Mouse (Mus musculus) erythroid progenitor cell, adult 5-6 weeks (primary cell): ENCODE measurements around the gene Irx1. TPM values are rescaled to one million over a fixed set of nuclear protein-coding genes. Genes with fewer than 3 reads are reported as not detected.

Experiments used
- ATAC-seq: replicated peaks from 2 replicates; pipeline ENCODE4 v1.8.0; 2016; ENCODE audit warnings: moderate number of reproducible peaks, mild to moderate bottlenecking, moderate TSS enrichment, inconsistent platforms; ENCODE audit not compliant: poor library complexity, low FRiP score, severe bottlenecking
- total RNA-seq, 2 experiments: library from RNA; stranded (forward) in 1 of 2; stranded (reverse) in 1 of 2; fragments of 150-400 nt in 1 of 2; fragments of 186-747, 209-891 nt in 1 of 2; gene quantifications; 2 replicates each; pipeline versions ENCODE4 v1.2.3 to v1.2.4; 2015 to 2017; ENCODE audit warnings: low replicate concordance in 2 of 2

The Irx1 gene
- total RNA-seq (2015; ENCODE audit: low replicate concordance) (not detected in 2 replicates), total RNA-seq (2017; ENCODE audit: low replicate concordance) (not detected in 2 replicates)

- no peak for ATAC-seq
These were observed at the start of gene Irx1 for GRCm38 (mm10) chr13:71963356-71964351. Gene Irx1 (minus strand): TSS chr13:71963723.

DNA sequence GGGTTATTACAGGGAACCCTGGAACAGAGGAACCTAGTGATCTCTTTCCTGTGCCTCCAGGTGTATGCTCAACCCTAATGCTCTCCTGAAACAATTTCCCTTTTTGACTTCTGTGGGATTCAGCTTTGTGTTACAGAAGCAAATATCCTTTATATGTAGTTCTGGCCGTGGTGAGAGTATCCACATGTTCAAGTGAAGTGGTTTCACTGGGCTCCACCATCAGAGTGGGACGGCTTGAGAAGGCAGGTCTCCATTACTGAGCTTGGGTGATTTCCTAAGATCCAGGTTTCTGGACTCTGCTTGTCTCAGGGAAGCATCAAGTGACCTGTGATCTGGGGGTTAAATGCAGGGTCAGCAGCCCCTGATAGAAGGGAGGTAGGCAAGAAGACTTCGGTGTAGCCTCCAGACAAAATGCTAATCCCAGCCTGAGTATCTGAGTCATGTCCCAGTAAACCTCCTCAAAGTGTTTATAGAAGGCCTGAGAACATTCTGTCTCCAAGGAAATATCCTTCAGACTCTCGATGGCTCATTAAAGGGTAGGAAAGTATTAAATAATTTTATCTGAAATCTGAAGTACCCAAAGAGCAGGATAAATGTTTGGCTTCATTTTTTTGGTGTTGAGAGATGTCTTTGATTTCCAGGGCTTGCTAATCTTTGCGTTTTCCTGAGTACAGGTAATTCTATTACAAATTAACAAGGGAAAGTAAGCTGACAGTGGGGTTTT lies 16.6 kb upstream of the Irx1 start:
- no peak for ATAC-seq

DNA sequence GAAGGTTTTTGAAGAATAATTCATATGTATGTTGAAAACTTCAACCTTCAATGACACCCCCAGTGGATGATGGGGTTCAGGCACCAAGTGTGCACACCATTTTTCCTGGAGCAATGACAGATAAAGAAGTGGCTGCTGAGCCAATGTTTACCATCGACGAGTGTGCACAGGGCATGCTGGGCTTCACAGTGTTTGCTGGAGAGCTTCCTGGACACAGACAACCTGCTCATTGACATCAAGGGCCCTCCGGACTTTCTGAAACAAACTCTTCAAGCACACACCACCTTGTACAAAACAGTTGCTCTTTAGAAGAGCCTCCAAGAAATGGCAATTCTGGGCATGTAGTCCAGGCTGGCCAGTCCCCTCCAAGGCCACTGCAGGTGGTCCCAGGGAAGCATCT lies 12.2 kb upstream of the Irx1 start:
- no peak for ATAC-seq

GRCm38 (mm10) chr13:71968286-71968685 lies 4.8 kb upstream of the Irx1 start:
- no peak for ATAC-seq

GRCm38 (mm10) chr13:71967341-71968250 lies 4.1 kb upstream of the Irx1 start:
- no peak for ATAC-seq

- no peak for ATAC-seq
These were observed 3.1 kb upstream of the Irx1 start for GRCm38 (mm10) chr13:71966631-71967030.

DNA sequence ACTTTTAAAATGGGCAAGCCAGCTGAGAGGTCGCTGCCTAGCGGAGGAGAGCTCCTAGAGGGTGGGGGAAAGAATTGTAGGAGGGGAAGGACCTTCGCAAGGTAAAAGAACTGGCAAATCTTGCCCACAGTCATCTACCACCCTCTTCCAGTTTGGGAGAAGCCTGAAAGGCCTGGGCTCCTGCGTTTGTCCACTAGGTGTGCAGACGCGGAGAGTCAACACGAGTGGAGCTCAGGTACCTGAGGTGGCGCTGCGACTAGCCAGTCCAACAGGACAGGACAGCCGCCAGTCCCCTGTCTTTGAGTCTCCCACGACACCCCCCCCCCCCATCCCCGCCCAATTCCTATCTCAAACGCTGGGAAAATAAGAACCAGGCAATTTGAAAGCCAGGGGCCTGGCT lies 843 bp upstream of the Irx1 start:
- no peak for ATAC-seq

DNA sequence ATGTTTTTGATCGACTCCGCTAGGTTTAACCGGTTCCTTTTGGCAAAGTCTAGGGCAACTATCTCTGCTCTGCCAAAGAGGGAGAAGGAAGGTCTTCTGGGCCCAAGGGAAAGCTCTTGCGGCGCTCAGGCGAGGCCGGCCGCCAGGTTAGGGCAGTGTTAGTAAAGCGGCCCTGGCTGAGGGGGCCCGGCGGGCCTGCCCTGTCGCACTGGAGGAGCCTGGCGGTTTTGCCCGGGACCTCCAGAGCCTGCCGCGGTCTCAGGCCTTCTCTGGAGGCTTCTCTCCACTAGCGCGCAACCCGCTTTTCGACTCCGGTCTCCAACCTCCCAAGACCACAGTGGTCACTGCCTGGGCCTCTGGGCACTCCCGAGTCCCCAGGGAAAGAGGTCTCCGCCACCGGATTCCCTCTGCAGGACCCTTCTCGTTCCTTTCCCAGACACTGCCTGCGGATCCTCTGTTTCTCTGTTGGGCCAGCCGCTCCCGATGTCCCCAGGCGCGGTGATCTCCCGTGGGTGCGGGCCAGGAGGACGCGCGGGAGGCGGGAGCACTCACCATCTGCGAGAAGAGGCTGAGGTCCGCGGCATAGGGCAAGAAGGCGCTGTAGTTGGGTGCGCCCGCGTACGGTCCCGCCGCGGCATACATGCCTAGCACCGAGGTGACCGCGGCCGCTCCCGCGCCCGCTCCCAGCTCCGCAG lies 715 bp downstream of the Irx1 start:
- no peak for ATAC-seq

- ATAC-seq, result no peak
These were observed 1.4 kb downstream of the Irx1 start for GRCm38 (mm10) chr13:71961891-71962660.

DNA sequence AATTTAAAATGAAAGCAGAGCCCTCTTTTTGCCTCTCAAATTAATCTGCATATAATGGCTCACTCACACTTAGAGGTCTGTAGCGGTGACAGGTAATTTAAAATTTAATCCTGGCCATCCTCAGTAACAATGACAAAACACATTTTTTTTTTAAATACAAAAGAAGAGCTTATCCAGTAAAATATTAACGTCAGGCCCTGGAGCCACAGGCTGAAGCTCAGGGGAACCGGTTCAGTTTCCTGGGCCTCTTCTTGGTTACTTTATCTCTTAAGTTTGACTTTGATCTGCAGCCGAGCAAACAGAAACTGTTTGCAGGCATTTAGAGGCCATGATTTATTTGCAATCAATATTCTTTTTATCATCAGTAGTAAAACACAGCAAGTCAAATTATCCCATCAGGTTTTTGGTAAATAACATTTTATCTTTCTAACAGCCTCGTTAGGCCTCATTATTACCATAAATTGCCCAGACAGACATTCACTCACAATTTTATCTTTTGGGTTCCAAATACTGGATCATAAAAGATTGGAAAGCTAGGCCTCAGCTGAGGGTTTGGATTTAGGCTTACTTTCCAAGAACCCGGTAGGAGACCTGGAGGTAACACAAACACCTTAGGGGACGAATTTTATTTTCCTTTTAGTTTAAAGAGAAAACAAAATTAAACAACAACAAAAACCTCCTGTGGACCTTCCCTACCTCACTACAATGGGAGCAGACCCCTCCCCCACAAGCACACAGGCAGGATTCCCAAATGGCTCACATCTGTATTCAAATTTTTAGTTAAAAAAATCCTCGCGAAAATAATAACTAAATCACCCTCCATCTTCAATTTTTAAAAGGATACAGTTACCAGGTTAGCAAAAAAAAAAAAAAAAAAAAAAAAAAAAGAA lies 2.4 kb downstream of the Irx1 start:
- ATAC-seq, result no peak

- ATAC-seq, result no peak
These were observed 3.2 kb downstream of the Irx1 start for GRCm38 (mm10) chr13:71960277-71960672.

DNA sequence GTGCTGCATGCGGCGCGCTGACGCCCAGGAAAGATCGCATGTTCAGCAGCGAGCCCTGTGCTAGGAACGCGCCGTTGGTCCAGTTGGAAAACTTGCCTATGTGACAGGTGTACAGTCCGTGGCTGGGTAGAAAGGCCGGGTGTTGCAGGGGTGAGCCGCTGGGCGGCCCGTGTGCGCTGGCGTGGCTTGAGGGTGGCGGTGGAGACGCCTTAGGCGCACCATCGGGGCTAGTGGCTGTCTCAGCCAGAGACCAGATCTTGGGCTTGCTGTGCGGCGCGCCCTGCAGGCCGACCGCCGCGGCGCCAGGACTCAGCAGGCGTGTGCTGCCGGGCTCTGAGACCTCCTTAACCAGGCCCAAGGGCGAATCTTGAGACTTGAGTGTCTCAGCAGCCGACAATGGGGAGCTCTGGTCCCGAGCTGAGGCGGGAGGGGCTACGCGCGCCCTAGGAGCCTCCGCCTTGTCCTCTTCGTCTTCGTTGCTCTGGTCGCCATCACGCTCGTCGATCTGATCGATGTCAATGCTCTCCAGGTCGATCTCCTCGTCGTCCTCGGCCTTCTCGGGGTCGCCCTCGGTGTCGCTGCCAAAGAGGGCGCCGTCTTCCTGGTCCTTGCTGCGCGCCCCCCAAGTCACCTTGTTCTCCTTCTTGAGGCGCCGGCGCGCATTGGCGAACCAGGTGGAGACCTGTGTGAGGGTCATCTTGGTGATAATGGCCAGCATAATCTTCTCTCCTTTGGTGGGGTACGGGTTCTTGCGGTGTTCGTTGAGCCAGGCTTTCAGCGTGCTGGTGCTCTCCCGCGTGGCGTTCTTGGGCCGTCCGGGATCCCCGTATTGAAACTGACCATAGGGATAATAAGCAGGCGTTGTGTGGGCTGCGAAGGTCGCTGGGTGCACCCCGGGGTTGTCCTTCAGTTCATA lies 3.9 kb downstream of the Irx1 start:
- ATAC-seq, result 0 out of 2 replicates have a peak, but pooled peaks have one; percentile 6

DNA sequence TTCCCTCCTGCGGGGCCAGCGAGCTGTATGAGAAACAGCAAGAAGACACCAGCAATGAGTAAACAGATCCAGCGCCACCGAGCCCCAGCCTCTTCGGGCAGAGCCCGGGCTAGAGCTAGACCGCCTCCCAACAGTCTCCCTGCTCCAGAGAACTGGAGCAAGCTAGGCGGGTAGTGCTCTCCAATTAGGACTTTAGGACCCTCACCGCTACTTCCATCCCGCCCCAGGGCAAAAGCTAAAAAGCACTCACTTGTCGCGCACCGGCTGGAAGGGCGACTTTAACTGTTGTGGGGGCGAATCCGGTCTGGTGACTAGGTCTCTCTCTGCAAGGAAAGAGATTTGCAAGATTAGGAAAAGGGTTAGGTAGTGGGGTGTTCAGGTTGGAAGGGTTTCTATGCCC lies 4.9 kb downstream of the Irx1 start:
- no peak for ATAC-seq

GRCm38 (mm10) chr13:71957811-71958351 lies 5.6 kb downstream of the Irx1 start:
- ATAC-seq, result no peak

GRCm38 (mm10) chr13:71957147-71957546 lies 6.4 kb downstream of the Irx1 start:
- ATAC-seq, result no peak

- ATAC-seq, result no peak
These were observed 7.0 kb downstream of the Irx1 start for GRCm38 (mm10) chr13:71956481-71956880.
